Mouse (Mus musculus) T-cell, adult 2 months (primary cell): Measurements from ENCODE around the gene Cth.

Experiments used
- DNase-seq: peaks from one replicate; pipeline ENCODE4 v3.0.0; 2022; ENCODE audit warnings: low spot score

The Cth gene

GRCm38 (mm10) chr3:157912155-157912554 is 12.7 kb downstream of the Cth start:
- DNase-seq = no peak

DNA sequence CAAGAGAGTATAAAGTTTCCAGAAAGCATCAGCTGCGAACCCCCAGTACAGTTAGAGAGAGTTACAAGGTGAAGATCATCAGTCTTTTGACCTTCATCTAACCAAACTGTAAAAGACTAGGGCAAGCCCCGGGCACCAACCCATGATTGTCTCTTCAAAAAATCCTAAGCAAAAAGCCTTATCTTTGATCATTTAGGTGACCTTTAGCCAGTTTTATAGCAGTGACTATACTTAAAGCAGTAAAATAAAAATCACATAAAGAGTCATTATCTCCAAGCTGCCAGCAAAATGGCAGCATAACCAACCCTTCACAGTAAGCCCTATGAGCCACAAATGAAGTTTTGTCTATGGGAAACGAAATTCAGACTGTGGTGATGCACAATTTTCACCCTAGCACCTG is 14.6 kb downstream of the Cth start:
- no peak for DNase-seq

GRCm38 (mm10) chr3:157908166-157908565 is 16.7 kb downstream of the Cth start:
- no peak for DNase-seq

- DNase-seq = no peak
These were observed 23.2 kb downstream of the Cth start for GRCm38 (mm10) chr3:157901721-157902120.

- DNase-seq = no peak
These were observed 24.9 kb downstream of the Cth start for GRCm38 (mm10) chr3:157899986-157900385.

GRCm38 (mm10) chr3:157897645-157898044 is 27.2 kb downstream of the Cth start:
- no peak for DNase-seq

DNA sequence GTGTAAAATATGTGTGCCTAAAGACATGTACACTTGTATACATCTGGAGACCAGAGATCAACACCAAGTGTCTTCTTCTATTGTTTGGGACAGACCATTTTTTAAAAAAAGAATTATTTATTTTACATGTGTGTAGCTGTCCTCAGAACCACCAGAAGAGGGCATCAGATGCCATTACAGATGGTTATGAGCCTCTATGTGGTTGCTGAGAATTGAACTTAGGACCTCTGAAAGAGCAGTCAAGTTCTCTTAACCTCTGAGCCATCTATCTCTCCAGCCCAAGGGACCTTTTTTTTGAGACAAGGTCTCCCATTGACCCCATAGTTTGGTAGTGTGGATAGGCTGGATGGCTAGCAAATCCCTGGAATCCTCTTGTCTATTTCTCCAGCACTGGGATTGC is 33.1 kb downstream of the Cth start:
- DNase-seq = no peak

GRCm38 (mm10) chr3:157884081-157884643 is 40.7 kb downstream of the Cth start:
- DNase-seq = no peak

DNA sequence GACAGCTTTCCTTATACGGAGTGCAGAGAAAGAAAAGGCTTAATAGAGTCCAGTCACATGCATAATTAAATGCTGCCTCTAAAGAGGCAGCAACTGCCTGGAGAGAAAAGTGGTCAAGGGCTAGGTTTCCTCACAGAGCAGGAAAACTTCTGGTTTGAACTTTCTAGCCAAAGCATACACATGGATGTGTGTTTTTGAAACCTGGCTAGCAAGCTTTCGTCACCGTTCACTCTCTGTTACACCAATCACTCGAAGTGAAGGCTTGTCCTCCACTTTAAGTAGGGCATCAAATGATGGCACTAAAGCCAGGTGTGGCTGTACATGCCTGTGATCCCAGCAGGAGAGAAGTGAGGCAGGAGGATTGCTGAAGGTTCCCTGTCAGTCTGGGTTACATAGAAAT is 41.8 kb downstream of the Cth start:
- no peak for DNase-seq

- DNase-seq = no peak
These were observed 42.9 kb downstream of the Cth start for GRCm38 (mm10) chr3:157881992-157882391.

DNA sequence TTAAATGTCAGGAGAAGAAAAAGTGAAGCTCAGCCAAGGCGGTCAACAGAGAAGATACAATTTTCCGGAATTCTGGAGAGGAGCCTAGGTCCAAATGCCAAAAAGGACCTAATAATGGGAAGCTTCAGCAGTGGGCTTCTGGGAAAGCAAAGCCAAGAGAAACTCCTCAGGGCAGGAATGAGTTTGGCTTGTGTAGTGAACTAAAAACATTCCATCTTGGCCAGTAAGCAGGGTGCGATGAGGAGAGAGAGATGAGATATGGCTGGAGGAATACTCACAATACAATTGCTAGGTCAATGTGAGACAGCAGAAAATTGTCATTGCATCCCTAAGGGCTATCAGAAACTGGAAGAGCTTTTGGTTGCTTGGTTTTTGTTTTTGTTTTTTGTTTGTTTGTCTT is 43.9 kb downstream of the Cth start:
- DNase-seq = no peak

DNA sequence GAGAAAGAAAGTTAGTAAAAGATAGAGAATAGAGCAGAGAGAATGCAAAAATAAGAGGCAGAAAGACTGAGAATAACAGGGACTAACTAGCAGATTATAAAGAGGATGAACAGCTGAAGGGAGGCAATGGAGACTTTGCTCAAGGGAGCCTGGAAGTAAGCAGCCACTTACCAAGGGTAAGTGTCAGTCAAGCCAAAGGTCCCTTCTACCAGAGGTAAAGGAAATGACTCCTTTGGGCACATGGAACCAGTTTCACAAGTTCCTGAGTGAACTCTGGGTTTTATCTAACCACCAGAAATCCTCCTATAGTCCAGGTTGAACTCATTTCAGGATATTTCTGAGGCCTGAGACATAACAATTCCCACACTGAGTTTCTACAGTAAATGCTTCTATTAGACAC is 47.0 kb downstream of the Cth start:
- DNase-seq = no peak

- peak; percentile 25 for DNase-seq
These were observed 48.3 kb downstream of the Cth start for GRCm38 (mm10) chr3:157876439-157877156.

GRCm38 (mm10) chr3:157872897-157873296 is 52.0 kb downstream of the Cth start:
- DNase-seq = no peak

GRCm38 (mm10) chr3:157867836-157868235 is 57.0 kb downstream of the Cth start:
- DNase-seq = no peak

DNA sequence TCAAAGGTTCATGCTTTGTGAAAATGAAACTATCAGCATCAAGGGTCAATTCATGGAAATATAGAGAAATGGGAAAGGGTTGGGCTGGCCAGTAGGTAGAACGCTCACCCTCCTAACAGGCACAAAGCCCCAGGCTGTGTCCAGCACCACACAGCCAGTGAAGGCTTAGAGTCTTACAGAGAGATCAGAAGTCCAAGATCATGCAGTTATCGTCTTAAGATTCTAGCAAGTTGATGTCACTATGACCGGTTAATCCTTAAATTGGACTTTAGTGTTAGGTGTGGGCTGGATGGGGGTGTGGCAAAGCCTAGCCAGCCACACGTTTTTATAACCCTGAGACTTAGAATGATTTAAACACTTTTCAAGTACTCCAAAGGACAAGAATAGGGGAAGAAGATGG is 58.6 kb downstream of the Cth start:
- no peak for DNase-seq

DNA sequence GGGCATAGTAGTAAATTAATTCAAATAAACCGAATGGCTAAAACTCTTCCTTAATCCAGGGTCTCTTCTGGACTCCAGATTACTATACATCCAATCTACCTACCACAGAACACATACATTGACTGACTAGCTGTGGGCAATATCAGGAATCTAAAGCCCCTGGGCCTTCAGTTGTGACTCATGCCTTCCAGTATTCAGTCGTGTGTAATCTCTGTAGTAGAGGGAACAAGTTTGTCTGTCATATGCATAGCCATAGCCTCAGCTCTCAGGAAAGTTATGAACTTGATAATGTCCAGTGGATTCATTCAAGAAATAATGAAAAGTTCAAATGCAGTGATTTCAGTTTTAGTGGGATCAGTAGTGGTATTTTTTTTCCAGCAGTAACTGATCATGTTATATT is 59.0 kb downstream of the Cth start:
- no peak for DNase-seq

GRCm38 (mm10) chr3:157865431-157865830 is 59.4 kb downstream of the Cth start:
- no peak for DNase-seq

DNA sequence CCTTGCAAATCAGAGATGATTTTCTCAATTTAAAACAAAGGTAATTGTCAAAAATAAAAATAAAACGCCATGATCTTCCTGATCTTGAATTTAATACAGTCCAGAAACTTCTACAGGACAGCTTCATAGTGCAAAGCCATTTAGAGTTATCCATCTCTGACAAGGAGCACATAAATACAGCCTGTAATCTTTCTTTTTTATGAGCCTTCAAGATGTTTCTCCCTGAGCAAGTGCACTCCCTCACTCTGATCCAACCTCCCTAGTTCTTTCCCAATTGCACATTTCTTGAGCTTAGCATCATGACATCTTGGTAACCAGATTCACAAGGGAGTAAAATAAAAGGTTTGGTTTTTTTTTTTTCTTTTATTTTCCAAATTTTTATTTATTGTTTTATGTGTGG is 72.1 kb downstream of the Cth start:
- no peak for DNase-seq

- no peak for DNase-seq
These were observed 76.4 kb downstream of the Cth start for GRCm38 (mm10) chr3:157848503-157848902.

DNA sequence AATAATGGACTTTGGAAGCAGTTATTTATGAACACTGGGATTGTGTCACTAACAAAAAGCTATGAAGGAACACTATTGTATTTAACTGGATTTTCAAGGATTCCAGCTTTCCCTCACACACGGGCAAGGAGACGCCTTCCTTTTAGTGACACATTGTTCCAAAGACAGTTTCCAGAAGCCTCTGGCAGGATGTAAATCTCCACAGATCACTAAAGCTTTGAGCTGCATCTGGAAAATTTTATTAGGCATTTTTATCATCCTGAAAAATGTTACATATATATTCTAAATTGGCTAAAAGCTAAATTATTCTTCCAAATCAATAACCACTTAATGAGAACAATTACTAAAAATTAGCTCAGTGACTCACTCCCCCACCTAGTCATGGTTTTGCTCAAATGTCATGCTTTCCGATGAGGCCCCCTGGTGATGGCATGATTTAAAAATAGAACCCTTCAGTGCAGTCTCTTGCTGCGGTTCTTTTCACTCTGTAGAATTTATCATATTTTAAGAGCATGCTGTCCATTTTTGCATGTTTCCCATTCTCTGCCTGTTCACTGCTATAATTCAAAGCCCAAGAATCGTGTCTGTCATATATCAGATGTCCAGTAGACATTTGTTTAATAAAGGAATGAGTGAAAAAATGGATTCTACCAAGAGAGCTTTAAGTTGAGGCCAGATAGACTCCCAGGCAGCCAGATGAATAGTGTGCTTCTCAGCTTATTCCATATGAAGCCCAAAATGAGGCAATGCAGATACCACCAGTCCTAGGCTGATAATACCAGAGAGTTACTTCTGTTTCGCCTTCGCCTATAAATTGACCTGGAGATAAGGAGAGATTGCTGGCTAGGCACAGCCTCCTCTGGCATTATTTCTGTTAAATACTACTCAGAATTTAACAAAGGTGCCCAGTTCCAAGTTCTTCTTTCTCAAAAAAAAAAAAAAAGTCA is 77.3 kb downstream of the Cth start:
- no peak for DNase-seq
